Mouse (Mus musculus) liver, embryonic 11.5 days (tissue): Measurements from ENCODE around the gene Mul1. TPM values are rescaled to one million over a fixed set of nuclear protein-coding genes. Genes with fewer than 3 reads are reported as not detected.
A peak's percentile ranks its signal among the peaks of the same experiment; 100 is the strongest.

Source experiments
- ATAC-seq: fragments of 200-750 bp; cut with Nextera tagmentation; replicated peaks from 2 replicates; pipeline ENCODE4 v1.8.0; 2017; ENCODE audit warnings: moderate number of reproducible peaks, mild to moderate bottlenecking, moderate TSS enrichment, moderate library complexity; ENCODE audit not compliant: low FRiP score
- DNase-seq: peaks from one replicate; pipeline ENCODE4 v3.0.0-alpha.2; 2017; ENCODE audit warnings: low spot score
- H3K27ac ChIP-seq: fragments of 300-500 bp; sonication (generic); 2 replicates; pipeline ENCODE4 v1.5.1; 2014; ENCODE audit warnings: mild to moderate bottlenecking, low read depth, low read length, control low read depth
- H3K27me3 ChIP-seq: fragments of 300-500 bp; sonication (generic); replicated peaks from 2 replicates; pipeline ENCODE4 v1.6.1; 2014; ENCODE audit warnings: low read length, mixed read lengths; ENCODE audit not compliant: control insufficient read depth, insufficient read depth
- H3K36me3 ChIP-seq: fragments of 300-500 bp; sonication (generic); 2 replicates; pipeline ENCODE4 v1.6.1; 2014; ENCODE audit warnings: mild to moderate bottlenecking, low read length, moderate library complexity, mixed read lengths; ENCODE audit not compliant: control insufficient read depth, insufficient read depth
- H3K4me1 ChIP-seq: fragments of 300-500 bp; sonication (generic); replicated peaks from 2 replicates; pipeline ENCODE4 v1.6.1; 2014; ENCODE audit warnings: low read length, mixed read lengths; ENCODE audit not compliant: control insufficient read depth, insufficient read depth
- H3K4me2 ChIP-seq: fragments of 300-500 bp; sonication (generic); 2 replicates; pipeline ENCODE4 v1.6.1; 2014; ENCODE audit warnings: mild to moderate bottlenecking, control low read depth, moderate library complexity
- H3K4me3 ChIP-seq: fragments of 300-500 bp; sonication (generic); 2 replicates; pipeline ENCODE4 v1.5.1; 2014; ENCODE audit warnings: low read depth, low read length, control low read depth
- H3K9ac ChIP-seq: fragments of 300-500 bp; sonication (generic); 2 replicates; pipeline ENCODE4 v1.6.1; 2014; ENCODE audit warnings: low read depth, low read length, control low read depth
- H3K9me3 ChIP-seq: fragments of 300-500 bp; sonication (generic); 2 replicates; pipeline ENCODE4 v1.6.1; 2016; ENCODE audit warnings: low read length, inconsistent platforms, mixed read lengths; ENCODE audit not compliant: control insufficient read depth
- WGBS: fragments of 180-500 bp; shearing (Covaris S2); extraction: QIAGEN DNeasy Blood & Tissue Kit; methylation state at CpG from one replicate; pipeline ENCODE4 v1.1.7; 2014; 5-methylcytosine and 5-hydroxymethylcytosine counted together
- polyA plus RNA-seq: library from polyadenylated mRNA; unstranded; fragments of >200 nt; fragmentation: Nextera tagmentation; extraction: Ambion mirVana; gene quantifications from 2 replicates; pipeline ENCODE4 v1.2.1, GENCODE M21; 2014

Gene Mul1
- polyA plus RNA-seq, 1 experiment from 2014 or later, result 15.1 TPM

- 4% methylated on average over 11 of the region's 11 CpGs for WGBS
- peak overlapping the region; percentile 20; the same call in 1 of the 2 replicates for H3K4me3 ChIP-seq
- peaks cover 16% of the 10 kb centered on the region for H3K4me1 ChIP-seq
- H3K9ac ChIP-seq, result no peak overlapping the region
- DNase-seq (no peak), ATAC-seq (no peak; the same call in 1 of the 2 replicates)
- H3K9me3 ChIP-seq, result no peaks in the 10 kb centered on the region
- H3K27ac ChIP-seq, result peak overlapping the region; percentile 87
- peaks cover 61% of the 10 kb centered on the region for H3K27me3 ChIP-seq
- H3K36me3 ChIP-seq, result no peaks in the 10 kb centered on the region
- H3K4me2 ChIP-seq, result peak overlapping the region; percentile 49
Observed at GRCm38 (mm10) chr4:138462971-138463831, 28.7 kb downstream of the Mul1 start.

DNA sequence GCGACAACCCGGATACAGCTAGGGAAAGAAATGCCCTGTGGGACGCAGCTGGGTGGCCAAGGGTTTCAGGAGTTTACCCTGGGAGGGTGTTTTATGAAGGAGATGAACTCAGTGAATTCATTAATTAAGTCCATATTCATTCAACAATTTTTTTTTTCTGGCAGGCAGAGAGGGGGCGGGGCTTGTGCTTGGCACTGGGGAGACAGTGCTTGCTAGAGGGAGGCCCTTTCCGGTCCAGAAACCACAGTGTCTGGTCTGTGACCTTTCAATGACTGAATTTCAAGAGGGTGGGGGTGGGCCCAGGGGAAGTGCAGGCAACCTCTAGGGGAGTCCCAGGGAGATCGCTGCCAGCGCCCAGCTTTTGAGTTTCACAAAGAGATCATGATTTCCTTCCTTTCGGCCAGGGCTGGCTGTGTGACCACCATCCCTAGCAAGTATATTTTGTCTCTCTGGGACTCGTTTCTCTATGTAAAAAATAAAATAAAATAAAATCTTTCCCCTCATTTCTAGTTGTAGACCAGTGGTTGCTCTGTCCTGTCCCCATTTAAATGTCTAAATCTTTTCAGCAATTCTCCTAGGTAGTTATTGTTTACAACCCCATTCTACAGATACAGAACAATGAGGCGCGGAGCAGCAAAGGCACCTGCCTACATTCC is 29.5 kb downstream of the Mul1 start:
- peaks cover 13% of the 10 kb centered on the region for H3K4me1 ChIP-seq
- no peak overlapping the region for H3K9ac ChIP-seq
- H3K36me3 ChIP-seq, result no peaks in the 10 kb centered on the region
- peak overlapping the region; percentile 49 for H3K4me2 ChIP-seq
- H3K27ac ChIP-seq, result peak overlapping the region; percentile 87; the same call in 1 of the 2 replicates
- H3K27me3 ChIP-seq, result peaks cover 58% of the 10 kb centered on the region
- no peaks in the 10 kb centered on the region for H3K9me3 ChIP-seq
- DNase-seq, result peak; percentile 57
- 6% methylated on average over 11 of the region's 11 CpGs for WGBS
- peak overlapping the region; percentile 20; the same call in 1 of the 2 replicates for H3K4me3 ChIP-seq
- no peak; the same call in 1 of the 2 replicates for ATAC-seq

- peak; percentile 67 for ATAC-seq
Observed at GRCm38 (mm10) chr4:138464667-138465353, 30.3 kb downstream of the Mul1 start.

GRCm38 (mm10) chr4:138465446-138465845 is 31.0 kb downstream of the Mul1 start:
- ATAC-seq (no peak), DNase-seq (no peak)
- H3K27ac ChIP-seq, result no peak overlapping the region
- no peaks in the 10 kb centered on the region for H3K36me3 ChIP-seq
- H3K27me3 ChIP-seq, result peaks cover 54% of the 10 kb centered on the region
- no peak overlapping the region for H3K9ac ChIP-seq
- H3K4me2 ChIP-seq, result no peak overlapping the region
- no peaks in the 10 kb centered on the region for H3K9me3 ChIP-seq
- H3K4me1 ChIP-seq, result peaks cover 13% of the 10 kb centered on the region
- WGBS, result 32% methylated on average over 8 of the region's 8 CpGs
- no peak overlapping the region for H3K4me3 ChIP-seq

More at GRCm38 (mm10) chr4:138464667-138465353, 30.3 kb downstream of the Mul1 start:
- Histone ChIP-seq H3K27me3 (peaks cover 55% of the 10 kb centered on the region), H3K27ac (peak overlapping the region; percentile 52; the same call in 1 of the 2 replicates), H3K4me3 (0 out of 2 replicates have a peak overlapping the region, but pooled peaks have one; percentile 5), H3K4me1 (peaks cover 13% of the 10 kb centered on the region), H3K4me2 (peak overlapping the region; percentile 49), H3K9me3 (no peaks in the 10 kb centered on the region), H3K36me3 (no peaks in the 10 kb centered on the region), H3K9ac (no peak overlapping the region)
- DNase-seq, result peak; percentile 77
- WGBS, result 3% methylated on average over 19 of the region's 22 CpGs

DNA sequence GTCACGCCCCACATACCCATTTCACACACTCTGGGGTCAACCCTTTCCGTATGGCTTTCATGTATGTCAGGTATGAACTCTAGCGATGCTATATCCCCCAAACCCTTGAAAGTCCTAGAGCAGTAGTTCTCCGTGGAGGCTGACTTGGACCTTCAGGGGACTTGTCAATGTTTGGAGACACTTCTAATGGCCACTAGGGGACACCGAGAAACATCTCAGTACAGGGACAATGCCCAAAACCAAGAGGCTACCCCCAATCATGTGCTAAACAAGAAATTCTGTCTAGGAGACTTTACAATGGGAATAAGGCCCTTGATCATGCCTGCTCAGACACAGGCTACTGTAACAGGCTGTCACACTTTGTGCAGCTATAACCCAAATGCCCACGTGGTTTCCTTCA is 32.2 kb downstream of the Mul1 start:
- 57% methylated on average over 6 of the region's 6 CpGs for WGBS
- ATAC-seq (no peak), DNase-seq (no peak)
- Histone ChIP-seq H3K27me3 (peaks cover 55% of the 10 kb centered on the region), H3K4me3 (no peak overlapping the region), H3K27ac (no peak overlapping the region), H3K9ac (no peak overlapping the region), H3K9me3 (no peaks in the 10 kb centered on the region), H3K36me3 (no peaks in the 10 kb centered on the region), H3K4me1 (peaks cover 13% of the 10 kb centered on the region), H3K4me2 (no peak overlapping the region)

- Histone ChIP-seq H3K27me3 (peaks cover 49% of the 10 kb centered on the region), H3K4me2 (no peak overlapping the region), H3K27ac (no peak overlapping the region), H3K4me3 (no peak overlapping the region), H3K9me3 (no peaks in the 10 kb centered on the region), H3K9ac (no peak overlapping the region), H3K36me3 (no peaks in the 10 kb centered on the region), H3K4me1 (peaks cover 12% of the 10 kb centered on the region)
- DNase-seq, result no peak
- WGBS, result 81% methylated on average over 5 of the region's 5 CpGs
- no peak for ATAC-seq
Observed at GRCm38 (mm10) chr4:138467451-138467850, 33.0 kb downstream of the Mul1 start.

GRCm38 (mm10) chr4:138469080-138469479 is 34.6 kb downstream of the Mul1 start:
- no peak for DNase-seq
- H3K27me3 ChIP-seq, result peaks cover 42% of the 10 kb centered on the region
- no peaks in the 10 kb centered on the region for H3K36me3 ChIP-seq
- H3K4me1 ChIP-seq, result peaks cover 9% of the 10 kb centered on the region
- H3K9ac ChIP-seq, result no peak overlapping the region
- no peak for ATAC-seq
- no peak overlapping the region for H3K4me2 ChIP-seq
- H3K9me3 ChIP-seq, result no peaks in the 10 kb centered on the region
- no peak overlapping the region for H3K27ac ChIP-seq
- no peak overlapping the region for H3K4me3 ChIP-seq
- 25% methylated on average over 7 of the region's 7 CpGs for WGBS

GRCm38 (mm10) chr4:138471241-138471640 is 36.8 kb downstream of the Mul1 start:
- H3K27ac ChIP-seq, result no peak overlapping the region
- H3K4me3 ChIP-seq, result no peak overlapping the region
- H3K9me3 ChIP-seq, result no peaks in the 10 kb centered on the region
- no peaks in the 10 kb centered on the region for H3K4me1 ChIP-seq
- DNase-seq (no peak), ATAC-seq (no peak)
- peaks cover 20% of the 10 kb centered on the region for H3K27me3 ChIP-seq
- H3K4me2 ChIP-seq, result no peak overlapping the region
- WGBS, result 68% methylated on average over 7 of the region's 7 CpGs
- H3K36me3 ChIP-seq, result no peaks in the 10 kb centered on the region
- no peak overlapping the region for H3K9ac ChIP-seq
